Mouse (Mus musculus): ENCODE results near the gene Ddt. TPM values are rescaled to one million over a fixed set of nuclear protein-coding genes. Genes with fewer than 3 reads are reported as not detected.
"Not testable (repeated sequence)": the region's sequence is repeated elsewhere in the genome, so short reads cannot be mapped to it uniquely, and the experiment has no call there.

Ddt gene
- polyA plus RNA-seq, 1 experiment: 310 TPM

DNA sequence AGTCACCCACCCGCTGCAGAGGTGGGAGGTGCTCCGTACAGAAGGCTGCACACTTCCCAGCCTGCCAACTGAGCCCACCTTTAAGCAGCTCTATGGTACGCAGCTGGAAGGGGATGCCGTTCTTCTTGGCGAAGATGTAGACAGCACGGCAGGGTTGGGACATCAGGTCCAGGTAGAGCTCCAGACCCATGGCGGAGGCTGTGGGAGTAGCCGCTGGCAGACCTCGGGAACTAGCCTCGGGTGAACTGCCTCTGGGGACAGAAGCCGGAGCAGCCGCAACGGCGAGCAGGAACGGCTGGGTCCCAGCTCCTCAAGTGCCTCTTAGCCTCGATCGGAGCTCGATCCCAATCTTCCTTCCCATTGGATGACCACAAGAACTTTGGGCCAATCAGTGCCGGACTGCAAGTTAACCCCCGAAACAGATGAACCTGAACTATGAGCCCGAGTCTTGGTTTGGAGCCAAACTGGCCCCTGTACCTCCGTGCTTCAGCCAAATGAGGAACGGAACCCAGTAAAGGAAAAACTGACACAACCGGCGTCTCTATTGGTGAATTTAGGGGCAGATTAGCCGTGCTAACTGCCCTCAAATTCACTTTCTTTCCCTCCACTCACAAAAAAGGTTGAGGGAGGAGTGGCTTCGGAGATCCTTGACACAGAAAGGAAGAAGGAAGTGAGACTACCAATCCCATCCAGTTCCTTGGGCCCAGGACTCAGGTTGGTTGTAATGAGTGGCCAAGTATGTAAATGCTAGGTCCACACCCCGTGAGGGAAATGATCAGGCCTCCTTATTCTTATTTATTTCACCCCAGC, 7.8 kb upstream of the Ddt start, which contains the start of the genes Gm20441 and Gstt3:
TSS of gene Gm20441 (minus strand) at position 186 of the 810 bp plus-strand sequence.
TSS of gene Gstt3 (minus strand) at position 646 of the 810 bp plus-strand sequence.
- Histone ChIP-seq H3K4me3 (ENCODE audit: control insufficient read depth, low read depth, low read length) (peak within 1 kb of the TSS; percentile 90), H3K4me1 (ENCODE audit: control insufficient read depth, insufficient read depth, low read length) (peaks cover 21% of the 10 kb centered on the region), H3K36me3 (ENCODE audit: control insufficient read depth, insufficient read depth, low read length) (no peaks in the 10 kb centered on the region), H3K27me3 (ENCODE audit: control insufficient read depth, insufficient read depth, low read length) (no peaks in the 10 kb centered on the region), H3K27ac (ENCODE audit: control insufficient read depth, insufficient read depth, low read depth, low read length) (peak within 1 kb of the TSS; percentile 91)
- no peak for TF ChIP-seq CTCF (IDR thresholded peaks at IDR 0.05; ENCODE audit: control insufficient read depth, insufficient read depth, insufficient replicate concordance, low read depth, low read length)
- peak; percentile 87 for TF ChIP-seq POLR2A (IDR thresholded peaks at IDR 0.05; ENCODE audit: control insufficient read depth, low read depth, low read length)

DNA sequence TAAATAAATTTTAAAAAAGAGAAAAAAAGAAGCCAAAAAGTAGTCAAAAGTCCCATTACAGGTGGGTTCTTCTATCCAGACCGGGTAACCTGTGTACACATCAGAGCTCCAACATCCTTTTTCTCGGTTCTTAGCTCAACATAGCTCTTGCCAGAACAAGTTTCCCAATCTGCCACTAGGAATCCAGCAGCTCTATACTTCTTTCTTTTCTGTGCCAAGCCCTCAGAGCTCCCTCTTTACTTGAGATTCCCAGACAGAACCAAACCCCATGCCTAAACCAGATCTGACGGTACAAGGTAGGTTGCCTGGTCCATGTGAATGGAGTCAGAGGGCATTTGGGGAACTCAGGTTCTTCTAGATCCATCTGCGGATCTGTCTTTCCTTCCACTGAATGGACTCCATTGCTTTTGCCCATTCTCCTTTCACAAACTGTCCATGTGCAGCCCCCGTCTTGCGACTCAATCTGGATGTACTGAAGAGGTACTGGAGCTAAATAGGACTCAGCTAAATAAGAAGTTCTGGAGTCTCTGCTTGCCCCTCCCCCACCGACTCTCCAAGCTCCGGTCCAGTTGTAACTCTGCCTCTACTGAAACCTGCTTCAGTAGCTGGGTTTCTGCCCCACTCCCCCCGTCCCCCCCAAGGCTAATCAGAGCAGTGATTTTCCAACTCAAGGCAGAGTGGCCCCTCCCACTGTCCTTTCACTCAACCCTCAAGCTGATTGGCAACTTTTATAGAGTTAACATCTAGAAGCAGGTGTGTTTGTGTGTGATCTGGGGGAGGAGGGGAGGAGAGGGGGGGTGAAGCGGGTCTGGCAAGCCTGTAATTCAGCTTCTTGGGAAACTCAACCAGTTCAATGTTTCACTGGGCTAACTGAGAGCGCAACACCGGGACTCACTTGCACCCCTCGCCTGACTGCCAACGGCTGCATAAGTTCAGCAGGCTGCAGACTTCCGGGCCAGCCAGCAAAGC, 6.3 kb upstream of the Ddt start:
- Histone ChIP-seq H3K27me3 (ENCODE audit: control insufficient read depth, insufficient read depth, low read length) (no peaks in the 10 kb centered on the region), H3K36me3 (ENCODE audit: control insufficient read depth, insufficient read depth, low read length) (no peaks in the 10 kb centered on the region), H3K4me1 (ENCODE audit: control insufficient read depth, insufficient read depth, low read length) (peaks cover 21% of the 10 kb centered on the region), H3K27ac (ENCODE audit: control insufficient read depth, insufficient read depth, low read depth, low read length) (no peak overlapping the region), H3K4me3 (ENCODE audit: control insufficient read depth, low read depth, low read length) (peak overlapping the region; percentile 90)
- no peak for TF ChIP-seq POLR2A (IDR thresholded peaks at IDR 0.05; ENCODE audit: control insufficient read depth, low read depth, low read length)

DNA sequence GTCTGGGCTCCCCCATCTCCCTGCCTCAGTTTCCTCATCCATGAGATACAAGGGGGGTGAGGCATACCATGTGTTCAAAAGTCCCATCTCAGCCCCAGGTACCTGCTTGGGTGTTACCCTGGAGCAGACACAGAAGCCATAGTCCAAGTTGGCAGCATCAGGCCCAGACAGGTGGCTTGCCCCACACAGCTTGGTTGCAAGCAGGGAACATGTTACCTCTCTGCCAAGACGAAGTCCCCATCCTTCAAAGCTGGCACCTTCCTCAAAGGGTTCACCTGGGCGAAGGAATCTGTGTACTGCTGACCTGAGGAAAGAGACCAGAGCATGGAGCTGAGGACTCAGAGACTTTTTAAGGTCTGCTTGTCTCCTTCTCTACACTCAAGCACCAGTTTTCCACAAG, 4.7 kb upstream of the Ddt start:
- Histone ChIP-seq H3K27ac (ENCODE audit: control insufficient read depth, insufficient read depth, low read depth, low read length) (no peak overlapping the region), H3K4me3 (ENCODE audit: control insufficient read depth, low read depth, low read length) (no peak overlapping the region), H3K4me1 (ENCODE audit: control insufficient read depth, insufficient read depth, low read length) (peaks cover 21% of the 10 kb centered on the region), H3K27me3 (ENCODE audit: control insufficient read depth, insufficient read depth, low read length) (no peaks in the 10 kb centered on the region), H3K36me3 (ENCODE audit: control insufficient read depth, insufficient read depth, low read length) (no peaks in the 10 kb centered on the region)
- TF ChIP-seq CTCF (IDR thresholded peaks at IDR 0.05; ENCODE audit: control insufficient read depth, insufficient read depth, insufficient replicate concordance, low read depth, low read length) (no peak), POLR2A (IDR thresholded peaks at IDR 0.05; ENCODE audit: control insufficient read depth, low read depth, low read length) (no peak)

DNA sequence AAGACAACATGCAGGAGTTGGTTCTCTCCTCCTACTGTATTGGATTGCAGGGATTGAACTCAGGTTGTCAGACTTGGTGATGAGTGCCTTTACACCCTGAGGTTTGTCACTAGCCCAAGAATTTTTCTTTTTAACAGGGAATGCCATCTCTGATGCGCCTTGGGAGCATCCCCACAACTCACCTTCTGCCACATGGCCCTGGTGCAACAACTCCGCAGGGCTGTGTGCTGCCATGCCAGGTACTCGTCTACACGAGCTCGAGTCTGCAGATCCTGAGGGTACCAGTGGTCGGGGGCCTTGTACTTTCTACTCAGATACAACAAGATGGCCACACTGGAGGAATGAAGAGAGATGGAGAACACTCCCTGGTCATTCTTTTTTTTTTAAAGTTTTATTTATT, 3.3 kb upstream of the Ddt start:
- peaks cover 21% of the 10 kb centered on the region for H3K4me1 ChIP-seq (ENCODE audit: control insufficient read depth, insufficient read depth, low read length)
- no peaks in the 10 kb centered on the region; the same call in 1 of the 2 replicates for H3K36me3 ChIP-seq (ENCODE audit: control insufficient read depth, insufficient read depth, low read length)
- H3K4me3 ChIP-seq (ENCODE audit: control insufficient read depth, low read depth, low read length): no peak overlapping the region
- H3K27me3 ChIP-seq (ENCODE audit: control insufficient read depth, insufficient read depth, low read length): no peaks in the 10 kb centered on the region
- TF ChIP-seq POLR2A (IDR thresholded peaks at IDR 0.05; ENCODE audit: control insufficient read depth, low read depth, low read length) (no peak), CTCF (IDR thresholded peaks at IDR 0.05; ENCODE audit: control insufficient read depth, insufficient read depth, insufficient replicate concordance, low read depth, low read length) (no peak)
- H3K27ac ChIP-seq (ENCODE audit: control insufficient read depth, insufficient read depth, low read depth, low read length): no peak overlapping the region

GRCm38 (mm10) chr10:75774587-75774986, 1.4 kb upstream of the Ddt start:
- no peaks in the 10 kb centered on the region; the same call in 1 of the 2 replicates for H3K36me3 ChIP-seq (ENCODE audit: control insufficient read depth, insufficient read depth, low read length)
- TF ChIP-seq POLR2A (IDR thresholded peaks at IDR 0.05; ENCODE audit: control insufficient read depth, low read depth, low read length) (no peak), CTCF (IDR thresholded peaks at IDR 0.05; ENCODE audit: control insufficient read depth, insufficient read depth, insufficient replicate concordance, low read depth, low read length) (no peak)
- H3K27ac ChIP-seq (ENCODE audit: control insufficient read depth, insufficient read depth, low read depth, low read length): no peak overlapping the region
- H3K4me1 ChIP-seq (ENCODE audit: control insufficient read depth, insufficient read depth, low read length): peaks cover 7% of the 10 kb centered on the region
- no peaks in the 10 kb centered on the region for H3K27me3 ChIP-seq (ENCODE audit: control insufficient read depth, insufficient read depth, low read length)
- no peak overlapping the region for H3K4me3 ChIP-seq (ENCODE audit: control insufficient read depth, low read depth, low read length)

- Histone ChIP-seq H3K27me3 (ENCODE audit: control insufficient read depth, insufficient read depth, low read length) (no peaks in the 10 kb centered on the region), H3K4me1 (ENCODE audit: control insufficient read depth, insufficient read depth, low read length) (peaks cover 4% of the 10 kb centered on the region), H3K36me3 (ENCODE audit: control insufficient read depth, insufficient read depth, low read length) (no peaks in the 10 kb centered on the region; the same call in 1 of the 2 replicates), H3K4me3 (ENCODE audit: control insufficient read depth, low read depth, low read length) (no peak overlapping the region), H3K27ac (ENCODE audit: control insufficient read depth, insufficient read depth, low read depth, low read length) (0 out of 2 replicates have a peak overlapping the region, but pooled peaks have one; percentile 80)
- no peak for TF ChIP-seq CTCF (IDR thresholded peaks at IDR 0.05; ENCODE audit: control insufficient read depth, insufficient read depth, insufficient replicate concordance, low read depth, low read length)
- TF ChIP-seq POLR2A (IDR thresholded peaks at IDR 0.05; ENCODE audit: control insufficient read depth, low read depth, low read length): no peak
These were observed 888 bp upstream of the Ddt start for GRCm38 (mm10) chr10:75774102-75774501.

GRCm38 (mm10) chr10:75767756-75768155, 5.5 kb downstream of the Ddt start:
- H3K4me3 ChIP-seq (ENCODE audit: control insufficient read depth, low read depth, low read length); H3K4me1 ChIP-seq (ENCODE audit: control insufficient read depth, insufficient read depth, low read length); H3K27ac ChIP-seq (ENCODE audit: control insufficient read depth, insufficient read depth, low read depth, low read length); H3K36me3 ChIP-seq (ENCODE audit: control insufficient read depth, insufficient read depth, low read length); H3K27me3 ChIP-seq (ENCODE audit: control insufficient read depth, insufficient read depth, low read length): not testable (repeated sequence)
